Mouse (Mus musculus): ENCODE data around the gene Wdpcp.

- TF ChIP-seq POLR2A (IDR thresholded peaks at IDR 0.05; ENCODE audit: low read depth, low read length) (no peak), CTCF (conservative IDR thresholded peaks at IDR 0.05; ENCODE audit: insufficient read depth, insufficient read length, low read depth, low read length) (no peak)
Measured at GRCm38 (mm10) chr11:21581472-21581871, 9.4 kb downstream of the Wdpcp start.
